Mouse (Mus musculus): ENCODE measurements at regions not wholly inside any gene's neighbourhood (a gene's known extent, or its start where the extent isn't known, plus 50 kb on each side); places are given as distances from the start of the nearest gene placed in this dataset. TPM values are rescaled to one million over a fixed set of nuclear protein-coding genes. Genes with fewer than 3 reads are reported as not detected.

DNA sequence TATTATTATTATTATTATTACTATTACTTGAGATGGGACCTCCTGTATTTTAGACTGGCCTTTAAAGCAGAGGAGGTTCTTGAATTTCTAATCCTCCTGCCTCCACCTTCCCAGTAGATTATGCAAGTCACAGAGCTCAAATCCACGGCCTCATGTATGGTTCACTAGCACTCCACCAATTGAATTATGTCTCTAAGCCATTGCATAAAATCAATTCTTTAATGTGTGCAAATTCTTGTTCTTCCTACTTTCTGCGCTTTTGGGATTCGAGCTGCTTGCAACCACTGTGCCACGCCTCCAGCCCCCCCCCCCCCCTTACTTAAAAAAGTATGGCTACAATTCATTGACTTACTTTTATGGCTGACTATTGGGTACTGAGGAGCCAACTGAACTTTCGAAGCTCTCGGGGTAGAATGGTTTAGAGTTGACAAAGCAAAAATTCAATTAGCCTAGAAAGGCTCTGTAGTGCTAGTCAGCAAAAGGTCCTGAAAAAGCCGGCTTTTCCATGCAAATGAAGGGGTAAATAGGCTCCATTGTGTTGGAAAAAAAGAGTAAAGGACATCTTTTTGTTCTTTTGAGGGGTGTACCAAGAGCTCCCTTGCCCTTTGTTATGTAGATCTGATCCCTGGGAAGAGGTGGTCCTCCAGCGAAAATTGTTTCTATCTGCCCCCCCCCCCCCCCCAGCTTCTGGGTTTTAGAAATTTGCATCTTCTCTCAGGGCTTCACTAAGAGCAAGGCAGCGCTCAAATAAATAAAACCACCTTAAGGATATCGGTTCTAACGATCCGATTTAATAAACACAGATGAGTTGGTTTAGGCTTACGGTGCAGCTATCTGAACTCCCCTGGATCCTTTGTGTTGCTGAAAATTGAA, 50.5 kb upstream of the Lrig1 start:
- Histone ChIP-seq H3K9me3 (no peaks in the 10 kb centered on the region), H3K27ac (no peak overlapping the region), H3K4me2 (peak overlapping the region; percentile 31), H3K27me3 (no peaks in the 10 kb centered on the region), H3K36me3 (no peaks in the 10 kb centered on the region), H3K4me1 (replicated peaks) (peaks cover 15% of the 10 kb centered on the region), H3K9ac (no peak overlapping the region), H3K4me3 (no peak overlapping the region)
- 0 out of 2 replicates have a peak, but pooled peaks have one; percentile 24 for ATAC-seq (ENCODE audit: low FRiP score)
- 7% methylated on average over 13 of the region's 13 CpGs for WGBS

Small RNA genes in the stretch of these regions (microRNA-seq; reads per million reads assigned to microRNA genes)
- not detected for gene Gm23364

Data from hindbrain, embryonic 13.5 days (tissue).